Mouse (Mus musculus): ENCODE results near the gene Plcb3. TPM values are rescaled to one million over a fixed set of nuclear protein-coding genes. Genes with fewer than 3 reads are reported as not detected.

Gene Plcb3
- polyA plus RNA-seq (2014; fragmentation: Nextera tagmentation; extraction: Ambion mirVana) = 14.6 and 14.8 TPM in 2 replicates

- Histone ChIP-seq H3K27me3 (ENCODE audit: control insufficient read depth, insufficient read depth, low read length) (no peaks in the 10 kb centered on the region), H3K9me3 (ENCODE audit: control insufficient read depth, low read length) (no peaks in the 10 kb centered on the region), H3K4me1 (replicated peaks; ENCODE audit: control insufficient read depth, insufficient read depth, low read length) (peaks cover 8% of the 10 kb centered on the region), H3K4me3 (ENCODE audit: low read depth, low read length) (peak within 1 kb of the TSS; percentile 88), H3K4me2 (replicated peaks; ENCODE audit: low read depth, low read length) (peak within 1 kb of the TSS; percentile 91), H3K27ac (ENCODE audit: low read depth, low read length) (peak within 1 kb of the TSS; percentile 93), H3K36me3 (ENCODE audit: control insufficient read depth, insufficient read depth, low read length) (peaks cover 7% of the 10 kb centered on the region; the same call in 1 of the 2 replicates), H3K9ac (ENCODE audit: low read depth, low read length) (peak within 1 kb of the TSS; percentile 88)
- DNase-seq (ENCODE audit: low spot score) (peak; percentile 82), ATAC-seq (ENCODE audit: low FRiP score) (no peak)
- 1% methylated on average over 16 of the region's 16 CpGs for WGBS
Observed at GRCm38 (mm10) chr19:6975537-6976521, at the start of gene Plcb3. Plcb3 (minus strand) TSS chr19:6976470.

GRCm38 (mm10) chr19:7020224-7020641, 44.0 kb upstream of the Plcb3 start:
- no peak for ATAC-seq (ENCODE audit: low FRiP score)
- no peak overlapping the region for H3K4me3 ChIP-seq (ENCODE audit: low read depth, low read length)
- 53% methylated on average over 3 of the region's 3 CpGs for WGBS
- peak; percentile 57 for DNase-seq (ENCODE audit: low spot score)
- H3K36me3 ChIP-seq (ENCODE audit: control insufficient read depth, insufficient read depth, low read length) = peaks cover 16% of the 10 kb centered on the region; the same call in 1 of the 2 replicates
- no peak overlapping the region for H3K4me2 ChIP-seq (replicated peaks; ENCODE audit: low read depth, low read length)
- no peaks in the 10 kb centered on the region for H3K27me3 ChIP-seq (ENCODE audit: control insufficient read depth, insufficient read depth, low read length)
- no peaks in the 10 kb centered on the region for H3K4me1 ChIP-seq (replicated peaks; ENCODE audit: control insufficient read depth, insufficient read depth, low read length)
- no peak overlapping the region for H3K9ac ChIP-seq (ENCODE audit: low read depth, low read length)
- no peak overlapping the region for H3K27ac ChIP-seq (ENCODE audit: low read depth, low read length)
- H3K9me3 ChIP-seq (ENCODE audit: control insufficient read depth, low read length) = no peaks in the 10 kb centered on the region

- H3K27me3 ChIP-seq (ENCODE audit: control insufficient read depth, insufficient read depth, low read length) = no peaks in the 10 kb centered on the region
- ATAC-seq (ENCODE audit: low FRiP score) = no peak
- WGBS = 87% methylated on average over 5 of the region's 5 CpGs
- H3K9me3 ChIP-seq (ENCODE audit: control insufficient read depth, low read length) = no peaks in the 10 kb centered on the region
- H3K27ac ChIP-seq (ENCODE audit: low read depth, low read length) = no peak within 1 kb of the TSS
- peaks cover 16% of the 10 kb centered on the region; the same call in 1 of the 2 replicates for H3K36me3 ChIP-seq (ENCODE audit: control insufficient read depth, insufficient read depth, low read length)
- H3K4me2 ChIP-seq (replicated peaks; ENCODE audit: low read depth, low read length) = no peak within 1 kb of the TSS
- DNase-seq (ENCODE audit: low spot score) = no peak
- no peak within 1 kb of the TSS for H3K9ac ChIP-seq (ENCODE audit: low read depth, low read length)
- no peaks in the 10 kb centered on the region for H3K4me1 ChIP-seq (replicated peaks; ENCODE audit: control insufficient read depth, insufficient read depth, low read length)
- no peak within 1 kb of the TSS for H3K4me3 ChIP-seq (ENCODE audit: low read depth, low read length)
Observed at GRCm38 (mm10) chr19:7019191-7019590, 42.9 kb upstream of the Plcb3 start, which contains the start of gene Fermt3. Fermt3 (minus strand) TSS chr19:7019469.

GRCm38 (mm10) chr19:7018546-7018945, 42.3 kb upstream of the Plcb3 start:
- H3K9me3 ChIP-seq (ENCODE audit: control insufficient read depth, low read length) = no peaks in the 10 kb centered on the region
- H3K27me3 ChIP-seq (ENCODE audit: control insufficient read depth, insufficient read depth, low read length) = no peaks in the 10 kb centered on the region
- DNase-seq (ENCODE audit: low spot score) (no peak), ATAC-seq (ENCODE audit: low FRiP score) (no peak)
- no peak overlapping the region for H3K27ac ChIP-seq (ENCODE audit: low read depth, low read length)
- H3K4me3 ChIP-seq (ENCODE audit: low read depth, low read length) = no peak overlapping the region
- peaks cover 16% of the 10 kb centered on the region; the same call in 1 of the 2 replicates for H3K36me3 ChIP-seq (ENCODE audit: control insufficient read depth, insufficient read depth, low read length)
- H3K9ac ChIP-seq (ENCODE audit: low read depth, low read length) = no peak overlapping the region
- 93% methylated on average over 11 of the region's 11 CpGs for WGBS
- H3K4me2 ChIP-seq (replicated peaks; ENCODE audit: low read depth, low read length) = no peak overlapping the region
- no peaks in the 10 kb centered on the region for H3K4me1 ChIP-seq (replicated peaks; ENCODE audit: control insufficient read depth, insufficient read depth, low read length)

- H3K9ac ChIP-seq (ENCODE audit: low read depth, low read length) = no peak overlapping the region
- H3K4me1 ChIP-seq (replicated peaks; ENCODE audit: control insufficient read depth, insufficient read depth, low read length) = no peaks in the 10 kb centered on the region
- DNase-seq (ENCODE audit: low spot score) (no peak), ATAC-seq (ENCODE audit: low FRiP score) (no peak)
- H3K4me2 ChIP-seq (replicated peaks; ENCODE audit: low read depth, low read length) = no peak overlapping the region
- no peaks in the 10 kb centered on the region for H3K27me3 ChIP-seq (ENCODE audit: control insufficient read depth, insufficient read depth, low read length)
- H3K27ac ChIP-seq (ENCODE audit: low read depth, low read length) = no peak overlapping the region
- no peak overlapping the region for H3K4me3 ChIP-seq (ENCODE audit: low read depth, low read length)
- H3K36me3 ChIP-seq (ENCODE audit: control insufficient read depth, insufficient read depth, low read length) = peaks cover 11% of the 10 kb centered on the region; the same call in 1 of the 2 replicates
- no peaks in the 10 kb centered on the region for H3K9me3 ChIP-seq (ENCODE audit: control insufficient read depth, low read length)
- WGBS = 89% methylated on average over 12 of the region's 12 CpGs
Observed at GRCm38 (mm10) chr19:7017541-7018457, 41.5 kb upstream of the Plcb3 start.

- no peak for DNase-seq (ENCODE audit: low spot score)
- Histone ChIP-seq H3K36me3 (ENCODE audit: control insufficient read depth, insufficient read depth, low read length) (peaks cover under 1% of the 10 kb centered on the region; the same call in 1 of the 2 replicates), H3K27ac (ENCODE audit: low read depth, low read length) (no peak overlapping the region), H3K4me2 (replicated peaks; ENCODE audit: low read depth, low read length) (no peak overlapping the region), H3K9ac (ENCODE audit: low read depth, low read length) (no peak overlapping the region), H3K4me1 (replicated peaks; ENCODE audit: control insufficient read depth, insufficient read depth, low read length) (no peaks in the 10 kb centered on the region), H3K4me3 (ENCODE audit: low read depth, low read length) (no peak overlapping the region), H3K27me3 (ENCODE audit: control insufficient read depth, insufficient read depth, low read length) (no peaks in the 10 kb centered on the region), H3K9me3 (ENCODE audit: control insufficient read depth, low read length) (no peaks in the 10 kb centered on the region)
- no peak for ATAC-seq (ENCODE audit: low FRiP score)
- WGBS = 92% methylated on average over 20 of the region's 20 CpGs
Observed at GRCm38 (mm10) chr19:7014481-7015135, 38.3 kb upstream of the Plcb3 start.

- ATAC-seq (ENCODE audit: low FRiP score) = no peak
- no peak overlapping the region for H3K4me3 ChIP-seq (ENCODE audit: low read depth, low read length)
- WGBS = 83% methylated on average over 9 of the region's 9 CpGs
- H3K9me3 ChIP-seq (ENCODE audit: control insufficient read depth, low read length) = no peaks in the 10 kb centered on the region
- no peak overlapping the region for H3K4me2 ChIP-seq (replicated peaks; ENCODE audit: low read depth, low read length)
- no peak for DNase-seq (ENCODE audit: low spot score)
- no peak overlapping the region for H3K27ac ChIP-seq (ENCODE audit: low read depth, low read length)
- no peak overlapping the region for H3K9ac ChIP-seq (ENCODE audit: low read depth, low read length)
- H3K4me1 ChIP-seq (replicated peaks; ENCODE audit: control insufficient read depth, insufficient read depth, low read length) = no peaks in the 10 kb centered on the region
- no peaks in the 10 kb centered on the region for H3K27me3 ChIP-seq (ENCODE audit: control insufficient read depth, insufficient read depth, low read length)
- no peaks in the 10 kb centered on the region for H3K36me3 ChIP-seq (ENCODE audit: control insufficient read depth, insufficient read depth, low read length)
Observed at GRCm38 (mm10) chr19:7013984-7014383, 37.7 kb upstream of the Plcb3 start.

- 74% methylated on average over 4 of the region's 4 CpGs for WGBS
- Histone ChIP-seq H3K9ac (ENCODE audit: low read depth, low read length) (no peak overlapping the region), H3K36me3 (ENCODE audit: control insufficient read depth, insufficient read depth, low read length) (no peaks in the 10 kb centered on the region), H3K4me3 (ENCODE audit: low read depth, low read length) (no peak overlapping the region), H3K4me1 (replicated peaks; ENCODE audit: control insufficient read depth, insufficient read depth, low read length) (no peaks in the 10 kb centered on the region), H3K9me3 (ENCODE audit: control insufficient read depth, low read length) (no peaks in the 10 kb centered on the region), H3K27ac (ENCODE audit: low read depth, low read length) (no peak overlapping the region), H3K27me3 (ENCODE audit: control insufficient read depth, insufficient read depth, low read length) (no peaks in the 10 kb centered on the region), H3K4me2 (replicated peaks; ENCODE audit: low read depth, low read length) (no peak overlapping the region)
- ATAC-seq (ENCODE audit: low FRiP score) (no peak), DNase-seq (ENCODE audit: low spot score) (no peak)
Observed at GRCm38 (mm10) chr19:7012426-7012825, 36.2 kb upstream of the Plcb3 start.
